Mouse (Mus musculus): ENCODE measurements at regions not wholly inside any gene's neighbourhood (a gene's known extent, or its start where the extent isn't known, plus 50 kb on each side); places are given as distances from the start of the nearest gene placed in this dataset.

DNA sequence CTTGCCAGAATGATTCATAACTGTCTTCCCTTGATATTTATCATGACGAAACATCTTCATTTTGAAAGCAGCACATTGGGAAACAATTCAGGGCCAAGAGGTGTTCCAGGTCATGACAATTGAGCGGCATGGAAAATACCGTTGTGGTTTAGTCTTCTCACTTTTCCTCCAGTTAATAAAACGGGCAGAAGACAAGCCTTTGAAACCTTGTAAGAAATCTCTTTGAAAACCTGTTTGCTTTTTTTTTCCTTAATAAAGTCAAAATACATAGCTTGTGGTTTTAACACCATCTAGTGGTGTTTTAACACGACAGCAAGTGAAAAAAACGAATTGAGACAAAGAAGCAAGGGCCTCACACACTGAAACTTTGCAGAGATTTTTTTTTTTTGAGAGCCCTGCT lies 1389.0 kb upstream of the Acvr2a start:
- no peaks in the 10 kb centered on the region for H3K27me3 ChIP-seq (ENCODE audit: control insufficient read depth, insufficient read depth, low read length)
- H3K4me3 ChIP-seq (ENCODE audit: low read depth, low read length), result no peak overlapping the region
- ATAC-seq (ENCODE audit: insufficient read depth, low FRiP score, low TSS enrichment), result no peak
- H3K4me2 ChIP-seq (ENCODE audit: low read depth), result no peak overlapping the region
- no peaks in the 10 kb centered on the region for H3K9me3 ChIP-seq (ENCODE audit: control insufficient read depth, low read length)
- no peak for DNase-seq (ENCODE audit: low spot score)
- no peak overlapping the region for H3K27ac ChIP-seq (ENCODE audit: low read depth, low read length)
- WGBS, result 43% methylated on average over 6 of the region's 6 CpGs
- H3K9ac ChIP-seq (ENCODE audit: low read length), result no peak overlapping the region
- no peaks in the 10 kb centered on the region for H3K36me3 ChIP-seq (ENCODE audit: control insufficient read depth, insufficient read depth, low read length)
- H3K4me1 ChIP-seq (ENCODE audit: control insufficient read depth, insufficient read depth, low read length), result no peaks in the 10 kb centered on the region

DNA sequence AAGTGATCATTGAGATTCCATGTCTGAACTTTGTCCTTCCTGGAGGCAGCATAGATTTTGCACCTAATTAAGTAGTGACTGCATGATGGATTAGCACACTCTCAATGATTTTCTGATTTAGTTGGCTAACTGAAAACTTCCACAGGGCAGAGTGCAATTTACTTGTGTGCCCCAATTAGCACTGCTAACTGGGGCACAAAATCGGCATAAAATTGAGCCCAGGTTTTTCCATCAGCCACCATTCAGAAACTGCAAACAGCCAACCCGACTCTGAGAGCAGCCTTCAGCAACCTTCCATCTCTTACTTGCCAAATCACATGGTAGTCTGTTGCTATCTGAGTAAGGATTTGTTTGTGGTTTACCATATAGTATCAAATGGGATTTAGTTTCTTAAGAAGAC lies 1384.1 kb upstream of the Acvr2a start:
- 85% methylated on average over 2 of the region's 2 CpGs for WGBS
- no peak overlapping the region for H3K9ac ChIP-seq (ENCODE audit: low read length)
- H3K27me3 ChIP-seq (ENCODE audit: control insufficient read depth, insufficient read depth, low read length), result no peaks in the 10 kb centered on the region
- ATAC-seq (ENCODE audit: insufficient read depth, low FRiP score, low TSS enrichment) (no peak), DNase-seq (ENCODE audit: low spot score) (no peak)
- no peak overlapping the region for H3K4me2 ChIP-seq (ENCODE audit: low read depth)
- no peaks in the 10 kb centered on the region for H3K36me3 ChIP-seq (ENCODE audit: control insufficient read depth, insufficient read depth, low read length)
- H3K27ac ChIP-seq (ENCODE audit: low read depth, low read length), result no peak overlapping the region
- no peaks in the 10 kb centered on the region for H3K9me3 ChIP-seq (ENCODE audit: control insufficient read depth, low read length)
- H3K4me3 ChIP-seq (ENCODE audit: low read depth, low read length), result no peak overlapping the region
- H3K4me1 ChIP-seq (ENCODE audit: control insufficient read depth, insufficient read depth, low read length), result no peaks in the 10 kb centered on the region

DNA sequence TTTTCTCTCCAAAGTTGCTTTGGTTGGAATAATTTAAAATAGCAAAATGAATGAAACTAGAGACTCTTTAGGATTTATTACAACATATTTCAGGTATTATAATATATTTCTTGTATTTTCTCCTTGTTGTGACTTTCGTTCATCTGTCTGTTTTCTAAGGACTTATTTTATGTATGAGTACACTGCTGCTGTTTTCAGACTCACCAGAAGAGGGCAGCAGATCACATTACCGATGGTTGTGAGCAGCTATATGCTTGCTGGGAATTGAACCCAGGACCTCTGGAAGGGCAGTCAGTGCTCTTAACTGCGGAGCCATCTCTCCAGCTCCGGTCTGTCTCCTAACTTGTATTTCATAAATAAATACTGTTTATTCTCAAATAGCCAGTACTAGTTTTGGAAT lies 1347.9 kb upstream of the Acvr2a start:
- no peaks in the 10 kb centered on the region for H3K9me3 ChIP-seq (ENCODE audit: control insufficient read depth, low read length)

DNA sequence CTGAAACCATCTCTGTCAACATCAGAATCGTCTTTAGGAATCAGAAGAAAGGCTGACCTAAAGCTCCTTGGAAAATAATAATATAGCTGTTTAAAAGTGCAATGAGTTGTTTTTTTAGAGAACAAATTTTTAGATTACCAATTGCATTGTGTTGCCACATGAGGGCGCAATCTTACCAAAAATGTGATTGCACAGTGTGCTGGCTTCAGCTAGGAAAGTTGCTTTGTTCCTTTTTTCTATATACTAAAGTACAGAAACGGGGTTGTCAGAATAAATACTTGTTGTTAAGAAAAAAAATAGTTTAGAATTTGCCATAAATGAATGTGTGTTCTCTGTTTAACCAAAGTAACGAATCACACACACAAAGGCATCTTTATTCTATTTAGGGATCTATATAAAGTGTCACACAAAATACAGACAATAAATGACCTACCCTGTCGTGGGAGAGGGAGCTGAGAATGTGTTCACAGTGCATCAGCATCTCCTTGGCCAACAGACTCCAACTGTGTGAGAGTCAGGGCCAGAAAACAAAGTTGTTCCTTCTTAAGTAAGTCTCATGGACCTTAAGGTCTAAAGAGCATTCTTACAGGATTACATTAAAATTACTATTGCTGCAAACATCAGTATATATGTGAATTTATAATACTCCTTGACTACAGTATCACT lies 1321.9 kb upstream of the Acvr2a start:
- ATAC-seq (ENCODE audit: insufficient read depth, low FRiP score, low TSS enrichment) (no peak), DNase-seq (ENCODE audit: low spot score) (peak; percentile 47)
- WGBS, result 21% methylated on average over 5 of the region's 5 CpGs

More for the DNA sequence above, 1347.9 kb upstream of the Acvr2a start:
- no peak overlapping the region for H3K4me2 ChIP-seq (ENCODE audit: low read depth)
- no peak overlapping the region for H3K4me3 ChIP-seq (ENCODE audit: low read depth, low read length)
- WGBS, result 67% methylated on average over 4 of the region's 4 CpGs
- no peak overlapping the region for H3K9ac ChIP-seq (ENCODE audit: low read length)
- ATAC-seq (ENCODE audit: insufficient read depth, low FRiP score, low TSS enrichment), result no peak
- H3K27me3 ChIP-seq (ENCODE audit: control insufficient read depth, insufficient read depth, low read length), result no peaks in the 10 kb centered on the region
- no peaks in the 10 kb centered on the region for H3K36me3 ChIP-seq (ENCODE audit: control insufficient read depth, insufficient read depth, low read length)
- DNase-seq (ENCODE audit: low spot score), result peak; percentile 11
- H3K4me1 ChIP-seq (ENCODE audit: control insufficient read depth, insufficient read depth, low read length), result no peaks in the 10 kb centered on the region
- no peak overlapping the region for H3K27ac ChIP-seq (ENCODE audit: low read depth, low read length)

More for the DNA sequence above, 1321.9 kb upstream of the Acvr2a start:
- H3K9me3 ChIP-seq (ENCODE audit: control insufficient read depth, low read length), result no peaks in the 10 kb centered on the region
- H3K27ac ChIP-seq (ENCODE audit: low read depth, low read length), result no peak overlapping the region
- no peaks in the 10 kb centered on the region for H3K27me3 ChIP-seq (ENCODE audit: control insufficient read depth, insufficient read depth, low read length)
- no peak overlapping the region for H3K4me2 ChIP-seq (ENCODE audit: low read depth)
- H3K4me1 ChIP-seq (ENCODE audit: control insufficient read depth, insufficient read depth, low read length), result no peaks in the 10 kb centered on the region
- no peaks in the 10 kb centered on the region for H3K36me3 ChIP-seq (ENCODE audit: control insufficient read depth, insufficient read depth, low read length)
- H3K4me3 ChIP-seq (ENCODE audit: low read depth, low read length), result no peak overlapping the region
- H3K9ac ChIP-seq (ENCODE audit: low read length), result no peak overlapping the region

Measured in neural tube, embryonic 11.5 days (tissue).